24 mouse cellular contexts compared by ENCODE assay signal in genomic region chr3:89877129-89877528, GRCm38 (mm10). TPM values are rescaled to one million over a fixed set of nuclear protein-coding genes. Genes with fewer than 3 reads are reported as not detected.
A peak's percentile ranks its signal among the peaks of the same experiment; 100 is the strongest.
DNase-seq lines count a peak whose midpoint lies in the region; ATAC-seq and TF ChIP-seq lines count a peak whose summit lies in the region.
"Had no signal": no experiment of that assay in that cellular context is flagged by ENCODE, and none has a peak within 500 bp of the region (broad histone marks: within the 10 kb centered on the region; RNA-seq: fewer than 3 reads in every experiment).

No protein-coding gene starts in this region.

- no peak overlapping the region for H3K9ac ChIP-seq in intestine, embryonic 16.5 days (ENCODE audit: low read depth, low read length)
- H3K9ac ChIP-seq in intestine, postnatal 0 days (ENCODE audit: low read depth, low read length) = no peak overlapping the region
- H3K9ac ChIP-seq in lung, postnatal 0 days (replicated peaks; ENCODE audit: low read depth) = no peak overlapping the region
- peak overlapping the region; percentile 35; the same call in 1 of the 2 replicates for H3K9ac ChIP-seq in limb, embryonic 13.5 days
- H3K9ac ChIP-seq: forebrain, postnatal 0 days; hindbrain, embryonic 12.5 days had no signal

- H3K4me3 ChIP-seq in intestine, embryonic 16.5 days (ENCODE audit: low read length) = no peak overlapping the region
- H3K4me3 ChIP-seq in intestine, postnatal 0 days (ENCODE audit: low read depth, low read length) = no peak overlapping the region
- no peak overlapping the region for H3K4me3 ChIP-seq in lung, postnatal 0 days (ENCODE audit: low read depth, low read length)
- H3K4me3 ChIP-seq in limb, embryonic 13.5 days = no peak overlapping the region
- H3K4me3 ChIP-seq: erythroblast, embryonic 14.5 days; hindbrain, embryonic 12.5 days had no signal

- TF ChIP-seq CTCF in intestine, postnatal 0 days (IDR thresholded peaks at IDR 0.05; ENCODE audit: low read depth) = no peak
- no peak for TF ChIP-seq CTCF in lung, postnatal 0 days (IDR thresholded peaks at IDR 0.05)

- H3K9me3 ChIP-seq in intestine, embryonic 16.5 days (ENCODE audit: control insufficient read depth, low read length) = no peaks in the 10 kb centered on the region
- H3K9me3 ChIP-seq in intestine, postnatal 0 days (ENCODE audit: control insufficient read depth) = no peaks in the 10 kb centered on the region
- H3K9me3 ChIP-seq in lung, postnatal 0 days (ENCODE audit: low read length) = no peaks in the 10 kb centered on the region
- H3K9me3 ChIP-seq in limb, embryonic 13.5 days = peaks cover 4% of the 10 kb centered on the region; the same call in 1 of the 2 replicates
- H3K9me3 ChIP-seq: hindbrain, embryonic 12.5 days had no signal

- H3K27ac ChIP-seq in intestine, embryonic 16.5 days (ENCODE audit: low read length) = 0 out of 2 replicates have a peak overlapping the region, but pooled peaks have one; percentile 18
- no peak overlapping the region for H3K27ac ChIP-seq in intestine, postnatal 0 days (ENCODE audit: low read depth, low read length)
- no peak overlapping the region for H3K27ac ChIP-seq in lung, postnatal 0 days (ENCODE audit: low read length)
- H3K27ac ChIP-seq in limb, embryonic 13.5 days = no peak overlapping the region
- H3K27ac ChIP-seq: hindbrain, embryonic 12.5 days; hindbrain, postnatal 0 days had no signal

- peak; percentile 26 for DNase-seq in lung, postnatal 14 days
- no peak for DNase-seq in lung, postnatal 0 days (ENCODE audit: low spot score)
- DNase-seq in cerebellum, postnatal 10 days = peak; percentile 59 to 62
- DNase-seq in kidney, postnatal 25 days = no peak
- DNase-seq: adrenal gland, adult 2 months; adrenal gland, postnatal 36 days; B cell, adult 2 months; forebrain, postnatal 0 days; gastrocnemius, postnatal 10 days; heart, postnatal 36 days; kidney, adult 11 months; kidney, postnatal 14 days; lung, adult 18-20 months; thymus, postnatal 4 days had no signal

- peaks cover 3% of the 10 kb centered on the region; the same call in 1 of the 2 replicates for H3K4me1 ChIP-seq in intestine, embryonic 16.5 days (ENCODE audit: control insufficient read depth, insufficient read depth, low read length)
- H3K4me1 ChIP-seq in intestine, postnatal 0 days (replicated peaks; ENCODE audit: control insufficient read depth, insufficient read depth, low read length) = no peaks in the 10 kb centered on the region
- 0 out of 2 replicates have a peak, but pooled peaks cover 3% of the 10 kb centered on the region for H3K4me1 ChIP-seq in lung, postnatal 0 days (ENCODE audit: insufficient read depth, low read depth, low read length)
- no peaks in the 10 kb centered on the region for H3K4me1 ChIP-seq in limb, embryonic 13.5 days
- H3K4me1 ChIP-seq: hindbrain, embryonic 12.5 days had no signal

- H3K4me2 ChIP-seq in intestine, embryonic 16.5 days (ENCODE audit: low read depth, low read length) = no peak overlapping the region
- H3K4me2 ChIP-seq in intestine, postnatal 0 days (replicated peaks; ENCODE audit: low read depth) = no peak overlapping the region
- no peak overlapping the region for H3K4me2 ChIP-seq in lung, postnatal 0 days (replicated peaks; ENCODE audit: low read depth, low read length)
- no peak overlapping the region for H3K4me2 ChIP-seq in limb, embryonic 13.5 days (replicated peaks)
- H3K4me2 ChIP-seq: heart, embryonic 11.5 days; hindbrain, embryonic 12.5 days; midbrain, embryonic 11.5 days had no signal

- 84% methylated on average over 8 of the region's 8 CpGs for WGBS in intestine, embryonic 16.5 days
- WGBS in intestine, postnatal 0 days = 88% methylated on average over 8 of the region's 8 CpGs
- WGBS in lung, postnatal 0 days = 74% methylated on average over 8 of the region's 8 CpGs
- WGBS in limb, embryonic 13.5 days = 76% methylated on average over 8 of the region's 8 CpGs

- peaks cover 3% of the 10 kb centered on the region; the same call in 1 of the 2 replicates for H3K36me3 ChIP-seq in intestine, embryonic 16.5 days (ENCODE audit: control insufficient read depth, insufficient read depth, low read length)
- no peaks in the 10 kb centered on the region for H3K36me3 ChIP-seq in intestine, postnatal 0 days (ENCODE audit: control insufficient read depth, insufficient read depth)
- no peaks in the 10 kb centered on the region for H3K36me3 ChIP-seq in lung, postnatal 0 days (ENCODE audit: insufficient read depth, low read length)
- H3K36me3 ChIP-seq in limb, embryonic 13.5 days = no peaks in the 10 kb centered on the region
- H3K36me3 ChIP-seq: hindbrain, embryonic 12.5 days had no signal

- ATAC-seq in intestine, embryonic 16.5 days = no peak
- ATAC-seq in intestine, postnatal 0 days = no peak
- no peak for ATAC-seq in lung, postnatal 0 days
- ATAC-seq in limb, embryonic 13.5 days (ENCODE audit: low FRiP score, low read depth) = no peak
- ATAC-seq: forebrain, postnatal 0 days; hindbrain, postnatal 0 days; midbrain, embryonic 16.5 days had no signal

- TF ChIP-seq EP300 in lung, postnatal 0 days (IDR thresholded peaks at IDR 0.05) = no peak

- H3K27me3 ChIP-seq in intestine, embryonic 16.5 days (replicated peaks; ENCODE audit: control insufficient read depth, insufficient read depth, low read length) = no peaks in the 10 kb centered on the region
- no peaks in the 10 kb centered on the region for H3K27me3 ChIP-seq in intestine, postnatal 0 days (replicated peaks; ENCODE audit: control insufficient read depth, insufficient read depth, low read length)
- H3K27me3 ChIP-seq in lung, postnatal 0 days (replicated peaks; ENCODE audit: insufficient read depth, low read length) = no peaks in the 10 kb centered on the region
- H3K27me3 ChIP-seq in limb, embryonic 13.5 days = no peaks in the 10 kb centered on the region
- H3K27me3 ChIP-seq: CH12.LX; hindbrain, embryonic 12.5 days had no signal

RNA-seq across cellular contexts. Expression of gene Il6ra, which starts 35.9 kb away (rescaled TPM):
- polyA plus RNA-seq in intestine, embryonic 16.5 days (2015; fragmentation: Nextera tagmentation; extraction: Ambion mirVana) = 3.0 and 3.4 TPM in 2 replicates
- 2.8 and 3.2 TPM in 2 replicates for polyA plus RNA-seq in intestine, postnatal 0 days (2015; fragmentation: Nextera tagmentation; extraction: Ambion mirVana)
- polyA plus RNA-seq in lung, postnatal 0 days (2015; fragmentation: Nextera tagmentation; extraction: Ambion mirVana) = 15.7 and 17.9 TPM in 2 replicates
- 0.96 and 1.2 TPM in 2 replicates for polyA plus RNA-seq in limb, embryonic 13.5 days (2015; fragmentation: Nextera tagmentation; extraction: Ambion mirVana)

RNA-seq across cellular contexts. Expression of gene She, which starts 46.0 kb away (rescaled TPM):
- polyA plus RNA-seq in intestine, embryonic 16.5 days (2015; fragmentation: Nextera tagmentation; extraction: Ambion mirVana) = 2.3 and 2.6 TPM in 2 replicates
- 1.6 and 1.8 TPM in 2 replicates for polyA plus RNA-seq in intestine, postnatal 0 days (2015; fragmentation: Nextera tagmentation; extraction: Ambion mirVana)
- polyA plus RNA-seq in lung, postnatal 0 days (2015; fragmentation: Nextera tagmentation; extraction: Ambion mirVana) = 11.2 and 12.1 TPM in 2 replicates
- polyA plus RNA-seq in limb, embryonic 13.5 days (2015; fragmentation: Nextera tagmentation; extraction: Ambion mirVana) = 3.1 and 3.6 TPM in 2 replicates
- polyA plus RNA-seq: erythroblast, embryonic 14.5 days had no signal

Comparison
In these comparisons a context has a peak if more than half of its experiments do, and no peak if none do; other contexts are left out.
1. DNase-seq: peak in lung, postnatal 14 days (single experiment) and cerebellum, postnatal 10 days (2 of 2); none in lung, postnatal 0 days (single experiment) and kidney, postnatal 25 days (0 of 2).